Mouse (Mus musculus): ENCODE measurements around the gene Nup214.
A peak's percentile ranks its signal among the peaks of the same experiment; 100 is the strongest.
"Not testable (repeated sequence)": the region's sequence is repeated elsewhere in the genome, so short reads cannot be mapped to it uniquely, and the experiment has no call there.

The Nup214 gene

GRCm38 (mm10) chr2:31963491-31963890 lies 10.7 kb upstream of the Nup214 start:
- no peak for DNase-seq (ENCODE audit: low spot score in 2 of 2)

GRCm38 (mm10) chr2:31964191-31964590 lies 10.0 kb upstream of the Nup214 start:
- DNase-seq (ENCODE audit: low spot score in 2 of 2), result no peak

- peak; percentile 31 to 59 for DNase-seq (ENCODE audit: low spot score in 2 of 2)
Observed at GRCm38 (mm10) chr2:31965110-31965509, 9.1 kb upstream of the Nup214 start.

GRCm38 (mm10) chr2:31966801-31967200 lies 7.4 kb upstream of the Nup214 start:
- no peak for DNase-seq (ENCODE audit: low spot score in 2 of 2)

GRCm38 (mm10) chr2:31972589-31972988 lies 1.6 kb upstream of the Nup214 start:
- no peak for DNase-seq (ENCODE audit: low spot score in 2 of 2)

- no peak for DNase-seq (ENCODE audit: low spot score in 2 of 2)
Observed at GRCm38 (mm10) chr2:31974809-31975371, 654 bp downstream of the Nup214 start.

GRCm38 (mm10) chr2:31987774-31988173 lies 13.5 kb downstream of the Nup214 start:
- no peak for DNase-seq (ENCODE audit: low spot score in 2 of 2)

GRCm38 (mm10) chr2:31990961-31991360 lies 16.7 kb downstream of the Nup214 start:
- no peak for DNase-seq (ENCODE audit: low spot score in 2 of 2)

GRCm38 (mm10) chr2:31994896-31995295 lies 20.7 kb downstream of the Nup214 start:
- no peak for DNase-seq (ENCODE audit: low spot score in 2 of 2)

GRCm38 (mm10) chr2:31996060-31996459 lies 21.8 kb downstream of the Nup214 start:
- DNase-seq (ENCODE audit: low spot score in 2 of 2), result no peak

- DNase-seq (ENCODE audit: low spot score in 2 of 2), result no peak
Observed at GRCm38 (mm10) chr2:31997539-31997938, 23.3 kb downstream of the Nup214 start.

- no peak for DNase-seq (ENCODE audit: low spot score in 2 of 2)
Observed at GRCm38 (mm10) chr2:31998443-31998842, 24.2 kb downstream of the Nup214 start.

GRCm38 (mm10) chr2:32008311-32008710 lies 34.1 kb downstream of the Nup214 start:
- DNase-seq (ENCODE audit: low spot score in 2 of 2), result no peak

- no peak for DNase-seq (ENCODE audit: low spot score in 2 of 2)
Observed at GRCm38 (mm10) chr2:32008716-32009115, 34.5 kb downstream of the Nup214 start.

- DNase-seq (ENCODE audit: low spot score in 2 of 2), result no peak
Observed at GRCm38 (mm10) chr2:32019704-32020103, 45.5 kb downstream of the Nup214 start.

GRCm38 (mm10) chr2:32020229-32020628 lies 46.0 kb downstream of the Nup214 start:
- no peak for DNase-seq (ENCODE audit: low spot score in 2 of 2)

GRCm38 (mm10) chr2:32024372-32024771 lies 50.1 kb downstream of the Nup214 start:
- DNase-seq (ENCODE audit: low spot score in 2 of 2), result no peak

GRCm38 (mm10) chr2:32029636-32030035 lies 55.4 kb downstream of the Nup214 start:
- DNase-seq (ENCODE audit: low spot score in 2 of 2), result no peak

- no peak for DNase-seq (ENCODE audit: low spot score in 2 of 2)
Observed at GRCm38 (mm10) chr2:32033436-32033835, 59.2 kb downstream of the Nup214 start.

- DNase-seq (ENCODE audit: low spot score in 2 of 2), result no peak
Observed at GRCm38 (mm10) chr2:32034206-32034605, 60.0 kb downstream of the Nup214 start.

GRCm38 (mm10) chr2:32037279-32037858 lies 63.1 kb downstream of the Nup214 start:
- no peak for DNase-seq (ENCODE audit: low spot score in 2 of 2)

- no peak for DNase-seq (ENCODE audit: low spot score in 2 of 2)
Observed at GRCm38 (mm10) chr2:32038661-32039081, 64.4 kb downstream of the Nup214 start.

- DNase-seq (ENCODE audit: low spot score in 2 of 2), result not testable (repeated sequence)
Observed at GRCm38 (mm10) chr2:32040646-32041045, 66.4 kb downstream of the Nup214 start.

- no peak for DNase-seq (ENCODE audit: low spot score in 2 of 2)
Observed at GRCm38 (mm10) chr2:32041087-32041486, 66.9 kb downstream of the Nup214 start.
